Mouse (Mus musculus) c-Kit-positive CD71-positive TER-119-positive erythroid progenitor cells, embryonic 14.5 days (primary cell): ENCODE measurements around the gene Bcl7b.
"Not testable (repeated sequence)": the region's sequence is repeated elsewhere in the genome, so short reads cannot be mapped to it uniquely, and the experiment has no call there.

Experiments
- DNase-seq: peaks from one replicate; pipeline ENCODE4 v3.0.0-alpha.2; 2013; ENCODE audit warnings: low spot score

The Bcl7b gene

GRCm38 (mm10) chr5:135216871-135217270 lies 48.8 kb downstream of the Bcl7b start:
- no peak for DNase-seq

GRCm38 (mm10) chr5:135220941-135221340 lies 52.9 kb downstream of the Bcl7b start:
- DNase-seq, result no peak

GRCm38 (mm10) chr5:135222066-135222465 lies 54.0 kb downstream of the Bcl7b start:
- no peak for DNase-seq

GRCm38 (mm10) chr5:135224169-135224568 lies 56.1 kb downstream of the Bcl7b start:
- no peak for DNase-seq

GRCm38 (mm10) chr5:135225879-135226278 lies 57.8 kb downstream of the Bcl7b start:
- DNase-seq, result not testable (repeated sequence)

GRCm38 (mm10) chr5:135230186-135230585 lies 62.1 kb downstream of the Bcl7b start:
- DNase-seq, result no peak
